Mouse (Mus musculus) kidney, postnatal 0 days (tissue): ENCODE measurements around the gene Anks6. TPM values are rescaled to one million over a fixed set of nuclear protein-coding genes. Genes with fewer than 3 reads are reported as not detected.

Source experiments
- ATAC-seq: fragments of 200-750 bp; cut with Nextera tagmentation; replicated peaks from 2 replicates; pipeline ENCODE4 v1.8.0; 2017; ENCODE audit warnings: low read depth, moderate number of reproducible peaks, moderate TSS enrichment, moderate library complexity; ENCODE audit not compliant: low FRiP score
- DNase-seq: peaks from one replicate; pipeline ENCODE4 v3.0.0-alpha.2; 2016; ENCODE audit warnings: low spot score
- H3K27ac ChIP-seq: fragments of 300-500 bp; sonication (generic); 2 replicates; pipeline ENCODE4 v1.5.1; 2014; ENCODE audit warnings: mild to moderate bottlenecking
- H3K27me3 ChIP-seq: fragments of 300-500 bp; sonication (generic); 2 replicates; pipeline ENCODE4 v1.6.1; 2014; ENCODE audit warnings: low read length, mixed read lengths; ENCODE audit not compliant: insufficient read depth
- H3K36me3 ChIP-seq: fragments of 300-500 bp; sonication (generic); 2 replicates; pipeline ENCODE4 v1.6.1; 2014; ENCODE audit warnings: low read length, mixed read lengths; ENCODE audit not compliant: insufficient read depth
- H3K4me1 ChIP-seq: fragments of 300-500 bp; sonication (generic); replicated peaks from 2 replicates; pipeline ENCODE4 v1.6.1; 2014; ENCODE audit warnings: antibody characterized with exemption, low read length, mixed read lengths; ENCODE audit not compliant: insufficient read depth
- H3K4me2 ChIP-seq: fragments of 300-500 bp; sonication (generic); 2 replicates; pipeline ENCODE4 v1.6.1; 2014; ENCODE audit warnings: mild to moderate bottlenecking, low read length, moderate library complexity, mixed read lengths
- H3K4me3 ChIP-seq: fragments of 300-500 bp; sonication (generic); replicated peaks from 2 replicates; pipeline ENCODE4 v1.5.1; 2014; ENCODE audit warnings: low read depth, low read length
- H3K9ac ChIP-seq: fragments of 300-500 bp; sonication (generic); 2 replicates; pipeline ENCODE4 v1.6.1; 2014; ENCODE audit warnings: low read depth, low read length
- H3K9me3 ChIP-seq: fragments of 300-500 bp; sonication (generic); replicated peaks from 2 replicates; pipeline ENCODE4 v1.6.1; 2016; ENCODE audit warnings: low read length, inconsistent platforms, mixed read lengths
- CTCF ChIP-seq: IDR thresholded peaks from 2 replicates; pipeline ENCODE4 v1.5.1; 2016; ENCODE audit warnings: antibody characterized with exemption, low read depth, mild to moderate bottlenecking, moderate library complexity
- WGBS: fragments of 180-500 bp; shearing (Covaris S2); extraction: QIAGEN DNeasy Blood & Tissue Kit; methylation state at CpG from one replicate; pipeline ENCODE4 v1.1.7; 2014; 5-methylcytosine and 5-hydroxymethylcytosine counted together
- polyA plus RNA-seq: library from polyadenylated mRNA; unstranded; fragments of >200 nt; fragmentation: Nextera tagmentation; extraction: Ambion mirVana; gene quantifications from 2 replicates; pipeline ENCODE4 v1.2.1, GENCODE M21; 2015

Gene Anks6
- polyA plus RNA-seq, 1 experiment from 2014 or later = 6.4 TPM

DNA sequence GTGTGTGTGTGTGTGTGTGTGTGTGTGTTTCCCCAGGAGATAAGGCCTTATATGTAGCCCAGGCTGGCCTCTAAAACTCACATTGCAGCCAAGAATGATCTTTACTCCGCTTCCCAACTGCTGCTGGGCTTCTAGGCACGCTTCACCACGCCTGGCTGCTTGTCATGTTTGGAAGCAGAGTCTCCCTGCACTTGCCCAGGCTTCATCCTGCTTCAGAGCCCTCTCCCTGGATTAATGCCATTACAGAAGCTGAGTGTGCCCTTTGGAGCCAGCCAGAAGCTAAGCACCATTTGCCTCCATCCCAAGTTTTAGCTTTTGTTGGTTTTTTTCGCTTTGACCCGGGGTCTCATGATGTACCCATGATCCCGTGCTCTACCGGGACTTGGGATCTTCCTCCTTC, 31.4 kb upstream of the Anks6 start:
- no peak for TF ChIP-seq CTCF
- ATAC-seq (no peak), DNase-seq (no peak)
- H3K4me1 ChIP-seq = no peaks in the 10 kb centered on the region
- 79% methylated on average over 7 of the region's 7 CpGs for WGBS
- no peaks in the 10 kb centered on the region for H3K27me3 ChIP-seq
- no peak overlapping the region for H3K4me2 ChIP-seq
- H3K9me3 ChIP-seq = no peaks in the 10 kb centered on the region
- no peak overlapping the region for H3K27ac ChIP-seq
- no peak overlapping the region for H3K9ac ChIP-seq
- H3K4me3 ChIP-seq = no peak overlapping the region
- no peaks in the 10 kb centered on the region for H3K36me3 ChIP-seq

DNA sequence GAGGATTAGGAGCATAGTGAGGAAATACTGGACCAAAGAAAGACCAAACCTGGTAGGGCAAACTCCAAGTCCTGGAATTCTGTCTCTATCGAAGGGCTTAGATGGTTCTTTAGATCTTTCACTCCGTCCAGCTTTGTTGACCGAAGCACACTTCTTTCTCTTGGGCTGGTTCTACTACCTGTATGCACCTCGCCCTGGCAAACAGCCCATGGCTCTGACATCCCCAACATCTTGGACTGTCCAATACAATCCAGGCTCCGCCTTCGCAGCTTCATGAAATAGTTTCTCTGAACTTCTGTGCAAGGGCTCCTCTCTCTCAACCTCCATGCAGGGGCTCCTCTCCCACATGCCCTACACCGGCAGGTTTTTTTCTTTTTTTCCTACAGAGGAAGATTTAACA, 26.6 kb upstream of the Anks6 start:
- Histone ChIP-seq H3K9me3 (no peaks in the 10 kb centered on the region), H3K27ac (no peak overlapping the region), H3K4me1 (no peaks in the 10 kb centered on the region), H3K36me3 (no peaks in the 10 kb centered on the region), H3K9ac (no peak overlapping the region), H3K4me3 (no peak overlapping the region), H3K4me2 (no peak overlapping the region), H3K27me3 (no peaks in the 10 kb centered on the region)
- no peak for TF ChIP-seq CTCF
- ATAC-seq (no peak), DNase-seq (no peak)
- 90% methylated on average over 7 of the region's 7 CpGs for WGBS

DNA sequence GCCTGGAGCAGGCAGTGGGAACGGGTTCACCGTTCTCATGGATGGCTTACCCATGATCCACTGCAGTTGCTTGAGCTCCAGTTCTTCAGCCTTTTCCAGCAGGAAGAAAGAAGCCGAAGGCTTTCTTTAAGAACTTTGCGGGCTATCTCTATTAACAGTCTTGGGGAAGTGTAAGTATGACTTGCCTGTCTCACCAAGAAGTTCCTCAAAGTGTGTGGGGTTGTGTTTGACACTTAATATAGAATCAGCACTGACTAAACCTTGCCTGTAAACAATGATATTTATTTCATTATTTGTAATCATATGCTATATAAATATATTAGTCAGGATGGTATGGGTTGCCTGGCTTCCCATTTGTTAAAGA, 23.4 kb upstream of the Anks6 start:
- Histone ChIP-seq H3K27ac (no peak overlapping the region), H3K9ac (no peak overlapping the region), H3K9me3 (no peaks in the 10 kb centered on the region), H3K4me1 (no peaks in the 10 kb centered on the region), H3K27me3 (no peaks in the 10 kb centered on the region), H3K36me3 (no peaks in the 10 kb centered on the region), H3K4me3 (no peak overlapping the region), H3K4me2 (no peak overlapping the region)
- TF ChIP-seq CTCF = no peak
- WGBS = 93% methylated on average over 4 of the region's 4 CpGs
- DNase-seq = no peak
- ATAC-seq = no peak

DNA sequence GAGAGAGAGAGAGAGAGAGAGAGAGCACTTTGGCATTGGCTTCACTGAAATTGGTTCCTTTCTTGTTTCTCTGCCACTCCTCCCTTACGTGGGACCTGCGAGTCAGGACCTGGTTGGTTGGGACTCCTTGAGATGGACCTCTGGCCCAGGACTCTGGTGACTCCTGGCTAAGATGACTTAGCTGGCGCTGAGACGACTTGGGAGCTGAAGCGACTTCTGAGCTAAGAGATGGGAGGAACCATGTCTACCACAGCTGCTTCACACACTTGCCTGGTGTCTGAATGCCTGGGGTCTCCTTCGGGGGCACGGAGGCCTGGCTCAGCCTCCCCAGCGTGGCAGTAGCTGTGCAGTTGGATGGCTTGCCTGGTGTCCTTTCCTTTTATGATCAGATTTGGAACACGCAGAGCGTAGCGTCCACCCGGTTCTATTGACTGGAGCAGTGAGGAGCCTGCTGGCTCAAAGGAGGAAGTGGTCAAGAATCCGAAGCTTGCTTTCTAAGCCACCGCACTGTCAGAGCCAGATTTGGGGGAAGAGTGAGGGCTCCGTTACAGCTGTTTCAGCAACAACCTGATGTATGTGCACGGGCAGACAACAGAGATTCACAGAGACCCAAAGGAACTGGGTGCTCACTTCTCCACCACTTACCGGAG, 22.9 kb upstream of the Anks6 start:
- Histone ChIP-seq H3K27ac (no peak overlapping the region), H3K9me3 (no peaks in the 10 kb centered on the region), H3K4me3 (no peak overlapping the region), H3K4me2 (no peak overlapping the region), H3K27me3 (no peaks in the 10 kb centered on the region), H3K4me1 (no peaks in the 10 kb centered on the region), H3K36me3 (no peaks in the 10 kb centered on the region), H3K9ac (no peak overlapping the region)
- ATAC-seq (no peak), DNase-seq (no peak)
- TF ChIP-seq CTCF = no peak
- WGBS = 87% methylated on average over 17 of the region's 17 CpGs

DNA sequence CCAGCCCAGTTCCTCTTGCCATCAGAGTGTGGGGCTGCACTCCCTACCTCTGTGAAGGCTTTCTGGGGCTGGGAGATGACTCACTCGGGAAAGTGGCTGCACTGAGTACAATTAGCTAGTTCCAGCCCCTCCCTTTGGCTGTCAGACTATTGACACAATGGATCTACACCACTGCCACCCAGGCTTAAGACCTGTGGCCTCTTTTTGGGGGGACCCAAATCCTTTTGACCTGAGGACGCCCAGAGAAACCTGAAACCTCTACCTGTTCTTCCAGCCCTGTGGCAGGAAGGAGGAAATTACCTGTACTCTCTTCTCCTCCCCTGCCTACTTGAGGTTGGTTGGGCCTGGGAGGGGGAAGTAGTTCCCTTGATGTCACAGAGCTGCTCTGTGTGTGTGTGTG, 17.8 kb upstream of the Anks6 start:
- Histone ChIP-seq H3K4me1 (no peaks in the 10 kb centered on the region), H3K27ac (no peak overlapping the region), H3K4me2 (no peak overlapping the region), H3K27me3 (no peaks in the 10 kb centered on the region), H3K9ac (no peak overlapping the region), H3K36me3 (no peaks in the 10 kb centered on the region), H3K9me3 (no peaks in the 10 kb centered on the region), H3K4me3 (no peak overlapping the region)
- no peak for DNase-seq
- TF ChIP-seq CTCF = no peak
- WGBS = 19% methylated on average over 2 of the region's 2 CpGs
- no peak; the same call in 1 of the 2 replicates for ATAC-seq

DNA sequence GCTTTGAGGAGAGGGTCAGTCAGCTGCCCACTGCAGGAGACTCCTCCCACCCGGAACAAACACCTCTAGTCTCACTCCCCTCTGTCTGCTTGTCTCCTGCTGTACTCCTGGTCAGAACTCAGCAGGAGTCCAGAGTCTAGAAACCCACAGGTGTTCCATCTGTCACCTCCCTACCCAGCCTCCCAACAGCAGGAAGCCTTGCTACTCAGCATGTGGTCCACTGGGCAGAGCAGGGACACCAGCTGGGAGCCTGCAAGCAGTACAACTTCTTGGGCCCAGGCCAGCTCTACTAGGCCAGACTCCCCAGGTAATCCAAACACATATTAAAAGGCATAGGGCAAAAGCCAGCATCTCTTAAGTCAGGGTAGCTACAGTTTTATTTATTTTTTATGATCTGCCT, 3.7 kb upstream of the Anks6 start:
- no peak overlapping the region for H3K4me2 ChIP-seq
- H3K4me3 ChIP-seq = no peak overlapping the region
- DNase-seq (no peak), ATAC-seq (peak; percentile 57; the same call in 1 of the 2 replicates)
- peaks cover 7% of the 10 kb centered on the region; the same call in 1 of the 2 replicates for H3K4me1 ChIP-seq
- 13% methylated on average over 1 of the region's 1 CpGs for WGBS
- no peak for TF ChIP-seq CTCF
- no peaks in the 10 kb centered on the region for H3K27me3 ChIP-seq
- H3K27ac ChIP-seq = no peak overlapping the region
- H3K36me3 ChIP-seq = no peaks in the 10 kb centered on the region
- H3K9ac ChIP-seq = no peak overlapping the region
- H3K9me3 ChIP-seq = no peaks in the 10 kb centered on the region
